Mouse (Mus musculus) macrophage (primary cell): ENCODE results near the gene Atxn1. TPM values are rescaled to one million over a fixed set of nuclear protein-coding genes. Genes with fewer than 3 reads are reported as not detected.

Experiments
- H3K27ac ChIP-seq: fragments of 350-480 bp; formaldehyde crosslinking; 2 replicates; pipeline ENCODE4 v1.9.0; 2021
- H3K36me3 ChIP-seq: fragments of 350-480 bp; formaldehyde crosslinking; 2 replicates; pipeline ENCODE4 v1.9.0; 2021; ENCODE audit errors: inconsistent target
- H3K4me3 ChIP-seq: fragments of 350-480 bp; formaldehyde crosslinking; 2 replicates; pipeline ENCODE4 v1.9.0; 2021; ENCODE audit errors: inconsistent target
- H3K79me2 ChIP-seq: fragments of 350-480 bp; formaldehyde crosslinking; 2 replicates; pipeline ENCODE4 v1.9.0; 2021; ENCODE audit errors: inconsistent target
- WGBS: methylation state at CpG from one replicate; pipeline ENCODE4 v1.1.7; 2026; ENCODE audit warnings: inconsistent platforms; ENCODE audit not compliant: missing documents; 5-methylcytosine and 5-hydroxymethylcytosine counted together
- polyA plus RNA-seq: library from polyadenylated mRNA; stranded (reverse); fragments of 250-400 nt; gene quantifications from 3 replicates; pipeline ENCODE4 v1.2.4, GENCODE M21; 2018; ENCODE audit warnings: inconsistent platforms

Gene Atxn1
- polyA plus RNA-seq, 1 experiment from 2014 or later = 10.8 TPM

DNA sequence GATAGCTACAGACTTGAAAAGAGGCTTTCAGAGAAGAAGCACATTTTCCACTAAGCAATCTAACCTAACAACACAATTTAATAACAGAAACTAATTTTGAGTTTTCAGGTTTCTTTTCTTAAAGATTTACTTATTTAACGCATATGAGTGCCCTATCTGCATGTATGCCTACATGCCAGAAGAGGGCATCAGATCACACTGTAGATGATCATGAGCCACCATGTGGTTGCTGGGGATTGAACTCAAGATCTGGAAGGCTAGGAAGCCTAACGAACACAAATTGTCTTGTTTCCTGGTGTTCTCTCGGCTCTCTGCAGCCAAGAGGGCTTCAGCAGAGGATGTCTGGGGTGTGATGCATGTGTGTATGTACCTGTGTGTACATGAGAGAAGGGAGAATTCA is 280.8 kb downstream of the Atxn1 start:
- Histone ChIP-seq H3K79me2 (no peaks in the 10 kb centered on the region), H3K27ac (no peak overlapping the region), H3K4me3 (no peak overlapping the region), H3K36me3 (no peaks in the 10 kb centered on the region)
- WGBS = 73% methylated on average over 3 of the region's 3 CpGs

DNA sequence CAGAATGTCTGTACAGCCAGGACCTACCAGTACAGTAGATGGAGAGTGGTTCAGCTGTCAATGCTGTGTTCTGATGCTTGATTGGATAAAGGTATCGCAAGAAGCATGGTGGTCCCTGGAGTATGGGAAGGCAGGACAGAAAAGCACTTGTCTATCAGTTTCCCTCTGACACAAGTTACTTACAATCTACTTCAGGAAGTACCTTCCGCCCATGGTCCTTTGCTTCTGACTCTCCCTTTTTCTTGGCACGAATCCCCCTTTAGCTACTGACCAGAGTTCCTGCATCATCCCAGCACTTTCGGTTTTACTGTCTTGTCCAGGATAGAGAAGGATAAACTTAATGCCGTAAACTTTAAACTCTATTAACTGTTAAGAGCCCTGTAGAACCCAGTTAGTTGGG is 283.6 kb downstream of the Atxn1 start:
- Histone ChIP-seq H3K27ac (no peak overlapping the region), H3K4me3 (no peak overlapping the region), H3K79me2 (no peaks in the 10 kb centered on the region), H3K36me3 (no peaks in the 10 kb centered on the region)
- WGBS = 86% methylated on average over 5 of the region's 5 CpGs

DNA sequence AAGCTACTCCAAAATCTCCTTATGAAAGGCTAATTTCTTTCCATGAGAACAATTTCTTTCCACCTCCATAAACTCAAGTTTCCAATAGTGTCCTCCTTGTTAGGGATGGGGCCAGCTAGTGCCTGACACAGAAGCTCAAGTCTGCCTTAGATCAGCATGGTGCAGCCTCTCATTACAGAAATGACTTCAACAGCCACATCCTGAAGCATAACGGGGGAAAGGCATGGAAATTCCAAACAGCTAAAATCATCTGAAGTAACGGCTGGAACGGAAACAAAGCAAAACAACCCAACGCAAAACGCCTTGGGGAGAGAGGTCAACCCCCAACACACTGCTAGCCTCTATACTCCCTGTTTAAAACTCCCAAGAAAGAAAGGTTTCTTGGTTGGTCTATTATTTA is 284.2 kb downstream of the Atxn1 start:
- no peaks in the 10 kb centered on the region for H3K79me2 ChIP-seq
- no peak overlapping the region for H3K4me3 ChIP-seq
- WGBS = 86% methylated on average over 5 of the region's 5 CpGs
- no peaks in the 10 kb centered on the region for H3K36me3 ChIP-seq
- no peak overlapping the region for H3K27ac ChIP-seq

DNA sequence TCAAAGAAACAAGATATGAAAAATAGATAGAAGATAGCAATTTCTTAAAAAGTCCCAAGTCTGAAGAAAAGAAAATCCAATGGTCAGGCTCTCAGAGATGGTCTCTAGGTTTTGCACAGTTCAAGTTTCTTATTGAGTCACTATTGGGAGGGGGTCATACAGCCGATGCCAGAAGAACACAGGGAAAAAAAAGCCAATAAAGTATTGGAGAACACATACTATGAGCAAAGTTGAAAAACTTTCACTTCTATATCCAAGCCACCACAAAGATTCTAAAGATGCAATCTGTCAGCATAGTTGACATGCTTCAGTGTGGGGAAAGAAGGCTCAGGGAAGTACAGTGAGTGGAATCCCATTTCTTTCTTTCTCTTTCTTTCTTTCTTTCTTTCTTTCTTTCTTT is 285.7 kb downstream of the Atxn1 start:
- Histone ChIP-seq H3K27ac (no peak overlapping the region), H3K36me3 (no peaks in the 10 kb centered on the region)
- WGBS = 77% methylated on average over 1 of the region's 1 CpGs

DNA sequence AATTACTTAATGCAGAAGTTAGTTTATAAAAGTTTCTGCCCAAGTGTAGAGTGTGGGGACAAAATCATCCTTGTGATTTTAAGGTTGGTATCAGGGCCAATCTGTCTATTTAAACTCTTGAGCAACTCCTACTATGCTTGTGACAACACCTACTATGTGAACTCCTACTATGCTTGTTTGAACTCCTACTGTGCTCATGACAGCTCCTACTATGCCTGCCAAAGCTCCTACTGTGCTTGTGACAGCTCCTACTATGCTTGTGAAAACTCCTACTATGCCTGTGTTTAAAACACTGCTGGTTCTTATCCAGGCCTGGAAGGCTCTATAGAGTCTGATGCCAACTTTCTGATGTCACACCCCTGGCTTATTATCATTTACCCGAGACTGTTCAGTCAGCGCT is 292.2 kb downstream of the Atxn1 start:
- WGBS = 97% methylated on average over 2 of the region's 2 CpGs
- H3K4me3 ChIP-seq = no peak overlapping the region
- H3K79me2 ChIP-seq = no peaks in the 10 kb centered on the region
- H3K27ac ChIP-seq = no peak overlapping the region
- H3K36me3 ChIP-seq = no peaks in the 10 kb centered on the region

More for the DNA sequence above, 285.7 kb downstream of the Atxn1 start:
- Histone ChIP-seq H3K79me2 (no peaks in the 10 kb centered on the region), H3K4me3 (no peak overlapping the region)

DNA sequence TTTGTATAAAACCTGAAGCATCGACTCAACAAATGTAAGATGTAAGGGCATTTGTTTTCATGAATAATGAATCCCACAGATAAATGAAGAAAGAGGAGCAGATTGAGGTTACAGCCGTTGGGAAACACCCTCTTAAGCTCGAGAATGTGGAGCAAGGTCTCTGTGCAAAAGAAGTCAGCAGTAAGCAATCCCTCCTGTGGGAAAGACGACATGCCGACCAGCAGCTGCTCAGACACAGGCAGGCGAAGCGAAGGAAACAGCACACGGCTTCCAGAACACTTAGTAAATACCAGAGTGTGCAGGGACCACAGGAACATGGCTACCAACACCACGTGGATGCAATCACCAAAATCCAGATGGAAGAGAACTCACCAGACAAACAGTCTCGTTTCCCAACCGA is 294.8 kb downstream of the Atxn1 start:
- WGBS = 94% methylated on average over 11 of the region's 11 CpGs
- no peaks in the 10 kb centered on the region; the same call in 1 of the 2 replicates for H3K36me3 ChIP-seq
- H3K4me3 ChIP-seq = no peak overlapping the region
- no peaks in the 10 kb centered on the region for H3K79me2 ChIP-seq
- no peak overlapping the region for H3K27ac ChIP-seq

DNA sequence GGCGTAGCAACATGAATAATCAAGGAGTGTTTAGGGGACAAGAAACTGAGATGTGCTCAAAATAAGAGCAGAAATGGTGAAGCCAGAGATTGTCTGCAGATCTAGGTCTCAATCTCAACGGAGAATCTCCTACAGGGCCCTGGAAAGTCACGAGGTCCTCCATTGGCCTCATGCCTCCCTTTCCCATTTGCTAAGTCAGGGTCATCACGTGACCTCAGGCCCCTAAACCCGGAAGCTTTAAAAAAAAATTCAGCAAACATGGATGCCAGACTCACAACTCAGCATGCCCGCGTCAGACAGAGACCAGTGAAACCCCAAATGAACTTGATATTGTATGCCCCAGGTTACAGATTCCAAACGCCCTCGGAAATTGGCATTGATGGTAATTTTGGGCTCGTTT is 302.0 kb downstream of the Atxn1 start:
- WGBS = 95% methylated on average over 10 of the region's 10 CpGs
- no peaks in the 10 kb centered on the region for H3K79me2 ChIP-seq
- H3K36me3 ChIP-seq = no peaks in the 10 kb centered on the region; the same call in 1 of the 2 replicates
- H3K27ac ChIP-seq = no peak overlapping the region
- no peak overlapping the region for H3K4me3 ChIP-seq

DNA sequence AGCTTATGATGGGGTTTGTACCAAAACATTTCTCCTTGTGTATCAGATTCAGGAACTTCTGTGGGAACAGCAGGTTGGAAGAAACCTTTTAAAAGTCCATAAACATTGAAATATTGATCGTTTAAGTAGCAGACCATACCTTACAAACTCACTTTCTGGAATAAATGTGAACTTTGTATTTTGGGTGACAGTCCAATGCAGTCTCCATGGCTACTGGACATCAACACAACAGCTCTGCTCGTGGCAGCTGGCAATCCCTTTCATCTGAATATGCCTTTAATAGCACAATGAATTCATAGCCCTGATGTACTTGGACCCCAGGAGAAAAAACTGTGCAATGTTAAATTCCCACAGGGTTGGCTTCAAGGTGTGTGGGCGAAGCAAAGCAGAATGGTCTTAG is 302.6 kb downstream of the Atxn1 start:
- H3K36me3 ChIP-seq = no peaks in the 10 kb centered on the region; the same call in 1 of the 2 replicates
- H3K27ac ChIP-seq = no peak overlapping the region
- WGBS = 89% methylated on average over 3 of the region's 3 CpGs
- no peaks in the 10 kb centered on the region for H3K79me2 ChIP-seq
- no peak overlapping the region for H3K4me3 ChIP-seq

DNA sequence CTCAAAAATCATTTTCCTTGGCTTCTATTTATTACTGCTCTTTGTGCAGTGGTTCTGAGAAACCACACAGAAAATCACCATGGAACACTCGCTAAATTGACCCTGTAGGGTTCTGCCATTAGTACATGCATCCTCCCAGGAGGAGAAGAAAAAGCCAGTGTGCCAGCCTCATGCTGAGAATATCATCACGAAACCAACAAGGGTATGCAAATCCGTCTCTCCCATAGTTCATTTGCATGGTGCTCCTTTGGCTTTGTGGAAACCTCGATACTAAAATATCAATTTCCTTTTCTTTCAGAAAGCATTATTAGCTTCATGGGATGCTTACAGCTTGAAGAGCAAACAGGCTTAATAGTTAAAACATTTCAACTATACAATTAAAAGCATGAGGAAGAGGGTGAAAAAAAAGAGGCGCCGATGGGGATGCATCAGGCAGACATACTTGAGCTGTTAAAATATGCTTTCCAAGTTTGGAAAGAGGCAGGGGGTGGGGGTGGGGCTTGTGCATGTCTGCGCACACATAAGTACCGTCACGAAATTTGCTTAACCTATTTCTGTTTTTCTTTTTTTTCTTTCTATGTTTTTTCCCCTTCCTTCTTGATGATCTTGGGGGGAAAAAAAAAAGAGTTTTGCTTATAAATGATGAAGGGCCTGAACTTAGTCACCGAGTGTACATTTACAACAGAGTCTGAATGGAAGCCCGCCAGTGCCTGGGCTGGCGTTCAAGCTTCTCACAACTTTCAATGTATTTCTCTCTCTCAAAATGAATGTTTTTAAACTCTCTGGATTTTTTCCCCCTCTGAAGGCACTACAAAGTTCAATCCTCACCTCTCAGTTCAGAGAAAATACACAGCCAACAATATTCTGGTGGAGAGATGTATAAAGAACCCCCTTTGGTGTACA is 303.3 kb downstream of the Atxn1 start:
- 93% methylated on average over 11 of the region's 12 CpGs for WGBS

DNA sequence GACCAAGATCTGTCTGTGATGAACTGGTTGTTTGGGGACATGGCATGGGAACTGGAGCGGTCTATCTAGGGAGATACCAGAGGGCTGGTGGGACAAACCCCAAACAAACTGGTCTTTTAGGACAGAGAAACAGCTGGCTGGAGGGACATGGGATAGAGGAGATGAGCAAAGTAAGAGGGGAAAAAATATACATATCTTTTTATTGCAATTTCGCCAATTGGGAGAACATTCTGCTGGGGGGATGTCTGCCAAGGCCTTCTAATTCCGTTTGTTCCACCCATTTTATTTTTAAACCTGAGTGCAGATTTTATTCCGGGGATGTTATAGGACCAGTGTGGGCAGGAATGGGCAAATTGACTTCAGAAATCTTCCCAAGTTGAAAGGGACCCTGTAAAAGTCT is 305.0 kb downstream of the Atxn1 start:
- Histone ChIP-seq H3K27ac (no peak overlapping the region), H3K36me3 (no peaks in the 10 kb centered on the region), H3K4me3 (no peak overlapping the region), H3K79me2 (no peaks in the 10 kb centered on the region)
- 96% methylated on average over 4 of the region's 4 CpGs for WGBS

More for the DNA sequence above, 303.3 kb downstream of the Atxn1 start:
- H3K79me2 ChIP-seq = no peaks in the 10 kb centered on the region
- no peak overlapping the region for H3K27ac ChIP-seq
- no peaks in the 10 kb centered on the region for H3K36me3 ChIP-seq
- H3K4me3 ChIP-seq = no peak overlapping the region

DNA sequence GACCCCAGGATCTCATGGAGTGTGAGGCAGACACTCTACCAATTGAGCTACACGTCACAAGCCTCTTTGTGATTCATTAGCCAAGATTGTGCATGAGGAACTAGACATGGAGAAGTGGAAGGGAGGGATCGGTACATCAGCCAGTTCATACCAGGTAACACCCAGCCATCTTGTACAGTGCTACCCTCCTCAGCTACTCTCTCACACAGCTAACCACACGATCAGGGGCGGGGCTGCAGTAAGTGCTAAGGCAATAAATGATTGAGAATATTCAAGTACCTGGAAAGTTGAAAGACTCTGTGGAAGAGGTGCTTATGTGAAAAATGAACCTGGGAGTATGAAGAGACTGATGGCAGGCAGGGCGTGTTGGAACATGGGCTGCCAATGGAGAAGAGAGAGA is 306.5 kb downstream of the Atxn1 start:
- no peaks in the 10 kb centered on the region for H3K36me3 ChIP-seq
- 97% methylated on average over 5 of the region's 5 CpGs for WGBS
- no peak overlapping the region for H3K27ac ChIP-seq
- H3K79me2 ChIP-seq = no peaks in the 10 kb centered on the region
- no peak overlapping the region for H3K4me3 ChIP-seq

DNA sequence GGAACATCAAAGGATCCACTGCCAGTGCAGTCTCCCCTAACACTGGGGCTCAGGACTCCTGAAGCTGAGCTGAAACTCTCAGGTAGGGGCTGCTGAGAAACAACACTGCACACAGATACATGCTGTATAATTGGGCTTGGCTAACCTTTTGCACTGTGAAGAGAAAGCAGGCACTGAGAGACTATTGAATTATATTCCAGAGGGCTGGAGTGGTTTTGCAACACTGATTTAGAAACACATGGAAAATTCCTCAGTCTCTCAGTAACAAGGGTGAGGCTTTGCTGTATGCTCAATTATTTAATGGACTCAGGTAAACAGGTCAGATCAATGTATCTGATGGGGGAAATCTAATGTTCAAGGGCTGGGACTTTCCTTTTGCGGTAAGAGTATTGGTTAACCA is 307.6 kb downstream of the Atxn1 start:
- Histone ChIP-seq H3K4me3 (no peak overlapping the region), H3K79me2 (no peaks in the 10 kb centered on the region), H3K27ac (no peak overlapping the region), H3K36me3 (no peaks in the 10 kb centered on the region)
- WGBS = 94% methylated on average over 1 of the region's 1 CpGs

DNA sequence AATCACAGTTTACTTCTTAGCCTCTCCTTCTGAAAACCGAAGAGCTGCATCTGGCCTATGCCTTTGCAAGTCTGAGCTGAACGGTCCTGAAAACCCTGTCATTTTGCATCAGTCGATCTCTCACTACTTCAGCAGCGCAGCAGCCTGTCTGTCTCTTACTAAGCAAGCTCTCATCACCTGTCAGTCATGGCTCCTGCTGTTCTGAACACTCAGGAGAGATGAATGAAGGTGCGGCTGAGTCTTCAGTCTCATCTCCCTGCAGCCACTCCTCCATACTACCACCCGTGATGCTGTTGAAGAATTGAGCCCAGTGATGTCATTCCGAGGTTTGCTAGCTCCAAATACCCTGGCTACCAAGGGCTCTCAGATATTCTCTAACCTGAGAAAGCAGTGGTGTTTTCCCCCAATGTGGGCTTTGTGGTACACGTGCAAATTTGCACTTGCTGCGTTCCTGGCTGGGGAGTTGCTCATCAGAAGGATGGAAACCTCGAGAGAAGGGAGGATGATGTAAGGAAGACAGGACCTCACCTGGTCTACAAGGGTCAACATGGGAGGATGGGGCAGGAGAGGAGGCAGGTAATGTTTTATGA is 313.1 kb downstream of the Atxn1 start:
- WGBS = 93% methylated on average over 9 of the region's 10 CpGs
- H3K36me3 ChIP-seq = no peaks in the 10 kb centered on the region
- no peak overlapping the region for H3K27ac ChIP-seq
- H3K79me2 ChIP-seq = no peaks in the 10 kb centered on the region
- H3K4me3 ChIP-seq = no peak overlapping the region

DNA sequence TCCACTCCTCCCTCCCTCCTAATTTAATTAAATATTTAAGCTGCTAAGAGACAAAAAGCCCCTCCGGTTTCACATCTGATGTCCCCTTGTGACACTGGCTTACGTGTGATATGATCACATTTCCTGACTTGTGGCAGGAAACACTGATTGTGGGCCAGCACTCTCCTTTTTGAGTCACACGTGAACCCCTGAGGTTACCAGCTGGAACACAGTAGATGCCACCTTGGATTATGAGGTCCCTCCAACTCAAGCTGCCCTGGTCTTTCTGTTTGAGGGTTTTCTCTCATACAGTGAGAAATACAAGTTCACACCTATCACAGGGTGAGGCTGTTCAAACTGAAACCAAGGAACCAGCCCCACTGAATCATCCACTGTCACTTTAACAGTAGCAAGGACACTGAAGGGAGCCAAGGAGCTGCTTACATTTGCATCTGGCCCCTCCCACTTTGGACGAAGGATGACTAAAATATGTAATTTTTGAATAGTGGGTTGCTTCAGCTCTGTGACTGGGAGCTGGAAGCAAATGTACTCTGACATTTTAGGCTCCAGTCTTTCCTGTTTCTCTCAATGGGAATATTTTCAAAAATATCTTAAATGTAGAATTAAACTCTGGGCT is 315.5 kb downstream of the Atxn1 start:
- H3K36me3 ChIP-seq = no peaks in the 10 kb centered on the region
- no peaks in the 10 kb centered on the region for H3K79me2 ChIP-seq
- H3K27ac ChIP-seq = no peak overlapping the region
- 38% methylated on average over 4 of the region's 4 CpGs for WGBS
- H3K4me3 ChIP-seq = no peak overlapping the region

DNA sequence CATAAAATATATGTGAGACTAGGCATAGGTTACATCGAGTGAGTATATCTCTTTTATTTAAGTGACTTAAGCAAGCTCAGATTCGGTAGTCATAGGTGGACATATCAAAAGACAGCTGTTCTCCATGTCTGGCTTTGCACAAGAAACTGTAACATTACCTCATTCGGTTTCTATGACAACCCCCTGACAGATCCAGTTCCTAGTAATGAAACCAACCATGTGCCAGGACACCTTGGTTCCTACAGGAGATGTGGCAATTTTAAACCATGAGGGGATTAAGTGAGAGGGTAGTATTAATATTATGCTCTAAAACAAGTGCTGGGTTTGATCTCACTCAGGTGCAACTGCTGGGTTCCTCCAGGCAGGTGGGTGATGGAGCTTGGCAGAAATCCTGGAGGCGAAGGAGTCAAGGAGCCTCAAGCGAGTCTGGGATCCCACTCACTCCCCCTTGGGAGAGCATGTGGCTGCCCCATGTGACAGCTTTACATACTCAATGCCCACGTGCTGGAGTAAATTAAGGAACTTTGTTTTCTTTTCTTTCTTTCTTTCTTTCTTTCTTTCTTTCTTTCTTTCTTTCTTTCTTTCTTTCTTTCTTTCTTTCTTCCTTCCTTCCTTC is 320.9 kb downstream of the Atxn1 start:
- Histone ChIP-seq H3K36me3 (no peaks in the 10 kb centered on the region), H3K4me3 (no peak overlapping the region), H3K79me2 (no peaks in the 10 kb centered on the region), H3K27ac (no peak overlapping the region)
- WGBS = 80% methylated on average over 6 of the region's 6 CpGs
